Mouse (Mus musculus): ENCODE measurements around the gene Stk32c. TPM values are rescaled to one million over a fixed set of nuclear protein-coding genes. Genes with fewer than 3 reads are reported as not detected.

Gene Stk32c
- total and polyA plus RNA-seq, 3 experiments, result 0.21 TPM; not detected in 2

GRCm38 (mm10) chr7:139215946-139216345 is 2.8 kb upstream of the Stk32c start:
- no peak for TF ChIP-seq POLR2AphosphoS5 (IDR thresholded peaks at IDR 0.05; ENCODE audit: borderline replicate concordance, low read depth, low read length)
- no peak for TF ChIP-seq TCF12 (IDR thresholded peaks at IDR 0.05; ENCODE audit: low read depth, low read length)
- TF ChIP-seq ZC3H11A (IDR thresholded peaks at IDR 0.05; ENCODE audit: low read depth, low read length), result no peak
- TF ChIP-seq UBTF (IDR thresholded peaks at IDR 0.05; ENCODE audit: borderline replicate concordance, insufficient read depth, low read depth, low read length), result no peak
- no peak for TF ChIP-seq JUND (IDR thresholded peaks at IDR 0.05; ENCODE audit: low read depth, low read length)
- no peak for TF ChIP-seq USF2 (IDR thresholded peaks at IDR 0.05; ENCODE audit: borderline replicate concordance in 1 of 2, insufficient read depth in 1 of 2, low read depth in 1 of 2, low read length in 2 of 2)
- no peak for TF ChIP-seq NRF1 (IDR thresholded peaks at IDR 0.05; ENCODE audit: insufficient read depth, low read depth, low read length, poor library complexity, severe bottlenecking)
- TF ChIP-seq ZNF384 (IDR thresholded peaks at IDR 0.05; ENCODE audit: low read depth, low read length), result no peak
- TF ChIP-seq ZKSCAN1 (IDR thresholded peaks at IDR 0.05; ENCODE audit: low read depth, low read length), result no peak
- Histone ChIP-seq H3K9ac (ENCODE audit: control insufficient read depth, low read depth, low read length, poor library complexity, severe bottlenecking) (no peak overlapping the region), H3K4me3 (ENCODE audit: control insufficient read depth in 1 of 2, insufficient read depth in 1 of 2, low read depth in 2 of 2, low read length in 2 of 2) (no peak overlapping the region), H3K36me3 (ENCODE audit: control insufficient read depth in 1 of 2, insufficient read depth in 2 of 2, low read length in 2 of 2) (peaks cover 0 to 4% of the 10 kb centered on the region in 2 experiments; a peak in 1 of 4 replicates), H3K27me3 (ENCODE audit: control insufficient read depth in 1 of 2, insufficient read depth in 2 of 2, low read length in 2 of 2) (no peaks in the 10 kb centered on the region; a peak in 1 of 4 replicates), H3K79me2 (ENCODE audit: control insufficient read depth, insufficient read depth, low read length, poor library complexity) (no peaks in the 10 kb centered on the region; the same call in 1 of the 2 replicates), H3K27ac (ENCODE audit: control insufficient read depth, low read depth, low read length) (no peak overlapping the region), H3K4me1 (ENCODE audit: control insufficient read depth in 1 of 2, insufficient read depth in 2 of 2, low read length in 2 of 2) (peaks cover 0 to 5% of the 10 kb centered on the region in 2 experiments; a peak in 3 of 4 replicates), H3K9me3 (replicated peaks; ENCODE audit: insufficient read depth, low read length) (no peaks in the 10 kb centered on the region)
- no peak for DNase-seq (ENCODE audit: low read depth, low spot score)

DNA sequence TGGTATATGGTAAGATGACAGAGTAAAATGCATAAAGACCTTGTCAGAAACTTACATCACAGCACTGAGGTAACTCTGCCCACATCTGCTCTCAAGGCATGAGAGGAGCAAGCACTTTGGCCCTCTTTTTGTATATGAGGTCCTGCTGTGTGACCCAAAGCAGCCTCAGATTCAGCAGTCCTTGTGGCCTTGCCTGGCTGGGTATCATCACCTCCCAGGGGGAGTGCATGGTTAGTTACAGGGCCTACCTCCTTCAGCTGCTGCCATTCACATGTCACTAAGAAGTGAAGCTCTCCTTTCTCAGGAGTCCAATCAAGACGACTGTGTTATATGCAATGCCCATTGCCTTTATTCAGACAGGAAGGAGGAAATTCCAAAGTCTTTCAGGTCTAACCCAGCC is 2.4 kb upstream of the Stk32c start:
- Histone ChIP-seq H3K79me2 (ENCODE audit: control insufficient read depth, insufficient read depth, low read length, poor library complexity) (no peaks in the 10 kb centered on the region; the same call in 1 of the 2 replicates), H3K9ac (ENCODE audit: control insufficient read depth, low read depth, low read length, poor library complexity, severe bottlenecking) (no peak overlapping the region), H3K9me3 (replicated peaks; ENCODE audit: insufficient read depth, low read length) (no peaks in the 10 kb centered on the region), H3K27ac (ENCODE audit: control insufficient read depth, low read depth, low read length) (no peak overlapping the region), H3K36me3 (ENCODE audit: control insufficient read depth in 1 of 2, insufficient read depth in 2 of 2, low read length in 2 of 2) (peaks cover 0 to 4% of the 10 kb centered on the region in 2 experiments; a peak in 1 of 4 replicates), H3K27me3 (ENCODE audit: control insufficient read depth in 1 of 2, insufficient read depth in 2 of 2, low read length in 2 of 2) (no peaks in the 10 kb centered on the region; a peak in 1 of 4 replicates), H3K4me3 (ENCODE audit: control insufficient read depth in 1 of 2, insufficient read depth in 1 of 2, low read depth in 2 of 2, low read length in 2 of 2) (no peak overlapping the region), H3K4me1 (ENCODE audit: control insufficient read depth in 1 of 2, insufficient read depth in 2 of 2, low read length in 2 of 2) (peaks cover 0 to 5% of the 10 kb centered on the region in 2 experiments; a peak in 3 of 4 replicates)
- TF ChIP-seq USF2 (IDR thresholded peaks at IDR 0.05; ENCODE audit: borderline replicate concordance in 1 of 2, insufficient read depth in 1 of 2, low read depth in 1 of 2, low read length in 2 of 2) (no peak), SIN3A (IDR thresholded peaks at IDR 0.05; ENCODE audit: low read length) (no peak), UBTF (IDR thresholded peaks at IDR 0.05; ENCODE audit: borderline replicate concordance, insufficient read depth, low read depth, low read length) (no peak), GABPA (IDR thresholded peaks at IDR 0.05; ENCODE audit: low read depth, low read length) (no peak), ZNF384 (IDR thresholded peaks at IDR 0.05; ENCODE audit: low read depth, low read length) (no peak), ZMIZ1 (IDR thresholded peaks at IDR 0.05; ENCODE audit: low read depth, low read length) (no peak), BHLHE40 (IDR thresholded peaks at IDR 0.05; ENCODE audit: borderline replicate concordance, low read depth, low read length) (no peak), POLR2AphosphoS2 (IDR thresholded peaks at IDR 0.05; ENCODE audit: low read length) (no peak), EP300 (IDR thresholded peaks at IDR 0.05; ENCODE audit: low read depth in 1 of 2, low read length in 2 of 2) (no peak), ZKSCAN1 (IDR thresholded peaks at IDR 0.05; ENCODE audit: low read depth, low read length) (no peak), RAD21 (IDR thresholded peaks at IDR 0.05; ENCODE audit: low read depth, low read length) (no peak), MAFK (IDR thresholded peaks at IDR 0.05; ENCODE audit: borderline replicate concordance, low read depth, low read length) (no peak), MXI1 (IDR thresholded peaks at IDR 0.05; ENCODE audit: low read depth, low read length) (no peak), TCF12 (IDR thresholded peaks at IDR 0.05; ENCODE audit: low read depth, low read length) (no peak), NELFE (IDR thresholded peaks at IDR 0.05; ENCODE audit: low read depth, low read length) (no peak), MAZ (IDR thresholded peaks at IDR 0.05; ENCODE audit: low read depth, low read length) (no peak), ZC3H11A (IDR thresholded peaks at IDR 0.05; ENCODE audit: low read depth, low read length) (no peak), TBP (IDR thresholded peaks at IDR 0.05; ENCODE audit: low read depth, low read length) (no peak), POLR2AphosphoS5 (IDR thresholded peaks at IDR 0.05; ENCODE audit: borderline replicate concordance, low read depth, low read length) (no peak), MEF2A (IDR thresholded peaks at IDR 0.05; ENCODE audit: extremely low read depth, insufficient replicate concordance, low read depth, low read length, poor library complexity, severe bottlenecking) (no peak)
- no peak for DNase-seq (ENCODE audit: low read depth, low spot score)

Data from MEL (cell line).